Mouse (Mus musculus): ENCODE results near the gene Atrnl1.

DNA sequence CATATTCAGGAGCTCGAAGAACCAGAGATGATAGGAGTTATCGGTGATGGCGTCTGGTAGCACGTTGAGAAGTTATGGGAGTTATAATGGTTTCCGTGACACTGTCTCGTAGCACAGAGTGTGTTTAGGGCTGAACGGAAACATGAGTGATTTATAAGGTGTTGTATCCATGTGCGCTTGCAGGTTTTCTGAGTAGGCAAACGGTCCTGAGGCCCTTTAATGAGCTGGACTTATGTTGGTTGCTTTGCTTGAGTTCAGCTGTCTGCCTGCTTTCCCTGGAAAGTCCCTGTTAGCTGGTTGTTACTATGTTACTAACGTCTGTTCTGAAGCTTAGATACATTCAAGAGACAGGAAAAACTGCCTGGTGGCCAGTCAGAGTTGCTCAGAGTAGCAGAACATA is 567.6 kb downstream of the Atrnl1 start:
- no peak for TF ChIP-seq POLR2A (IDR thresholded peaks at IDR 0.05; ENCODE audit: low read depth, low read length)
- no peak for TF ChIP-seq CTCF (IDR thresholded peaks at IDR 0.05; ENCODE audit: extremely low read depth, insufficient read depth, insufficient read length, insufficient replicate concordance)
